Mouse (Mus musculus): Measurements from ENCODE around the gene Ensa.
A peak's percentile ranks its signal among the peaks of the same experiment; 100 is the strongest.
"Not testable (repeated sequence)": the region's sequence is repeated elsewhere in the genome, so short reads cannot be mapped to it uniquely, and the experiment has no call there.

Ensa gene

DNA sequence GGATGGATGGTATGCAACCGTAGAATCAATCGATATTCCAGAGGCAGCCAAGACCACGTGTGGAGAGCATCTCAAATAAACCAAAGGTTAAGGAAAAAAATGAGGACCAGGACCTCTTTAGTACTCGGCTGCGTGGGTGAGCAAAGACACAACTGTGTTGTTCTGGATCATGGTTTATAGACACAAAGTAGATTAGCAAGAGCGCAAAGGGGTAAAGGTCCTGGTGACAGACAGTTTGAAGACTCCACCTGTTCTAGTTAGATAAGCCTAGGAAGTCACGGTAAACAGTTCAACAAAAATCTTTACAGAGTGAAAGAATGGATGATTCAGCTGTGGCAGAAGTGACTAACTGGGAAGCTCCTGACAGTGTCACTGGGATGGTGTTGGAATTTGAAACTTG, 18.3 kb downstream of the Ensa start:
- DNase-seq (ENCODE audit: extremely low spot score, low spot score), result no peak

DNA sequence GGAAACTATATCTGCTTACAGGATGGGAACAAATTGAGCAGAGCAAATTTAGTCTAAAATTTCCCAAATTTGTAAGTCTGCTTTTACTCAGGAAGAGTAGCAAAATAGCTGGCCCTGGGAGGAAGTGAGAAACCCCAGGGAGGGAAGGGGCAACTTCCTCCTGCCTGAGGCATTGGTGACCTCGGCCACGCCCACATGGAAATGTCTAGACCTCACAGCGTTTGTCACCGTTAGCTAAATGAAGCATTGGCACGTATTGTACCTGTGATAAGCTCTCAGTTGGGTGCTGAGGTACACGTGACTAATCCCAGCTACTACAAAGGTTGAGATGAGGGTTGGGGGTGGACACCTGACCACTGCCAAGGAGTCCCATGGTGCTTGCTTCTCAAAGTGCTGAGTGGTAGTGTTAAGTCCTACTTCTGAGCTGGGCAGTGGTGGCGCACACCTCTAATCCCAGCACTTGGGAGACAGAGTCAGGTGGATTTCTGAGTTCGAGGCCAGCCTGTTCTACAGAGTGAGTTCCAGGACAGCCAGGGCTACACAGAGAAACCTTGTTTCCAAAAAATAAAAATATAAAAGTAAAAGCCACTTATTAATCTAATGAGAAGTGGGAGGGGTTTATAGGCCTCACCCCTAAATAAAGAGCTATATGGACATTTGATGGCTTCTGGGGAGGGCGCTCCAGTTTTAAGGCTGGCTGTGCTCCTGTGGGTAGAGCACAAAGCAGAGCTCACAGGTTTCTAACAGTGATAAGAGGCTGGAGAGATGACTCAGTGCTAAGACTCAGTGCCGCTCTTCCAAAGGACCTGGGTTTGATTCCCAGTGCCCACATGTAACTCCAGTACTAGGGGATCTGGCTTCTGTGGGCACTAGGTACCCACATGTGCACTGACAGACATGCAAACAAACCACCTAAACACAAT, 20.8 kb downstream of the Ensa start:
- no peak for DNase-seq (ENCODE audit: extremely low spot score, low spot score)

DNA sequence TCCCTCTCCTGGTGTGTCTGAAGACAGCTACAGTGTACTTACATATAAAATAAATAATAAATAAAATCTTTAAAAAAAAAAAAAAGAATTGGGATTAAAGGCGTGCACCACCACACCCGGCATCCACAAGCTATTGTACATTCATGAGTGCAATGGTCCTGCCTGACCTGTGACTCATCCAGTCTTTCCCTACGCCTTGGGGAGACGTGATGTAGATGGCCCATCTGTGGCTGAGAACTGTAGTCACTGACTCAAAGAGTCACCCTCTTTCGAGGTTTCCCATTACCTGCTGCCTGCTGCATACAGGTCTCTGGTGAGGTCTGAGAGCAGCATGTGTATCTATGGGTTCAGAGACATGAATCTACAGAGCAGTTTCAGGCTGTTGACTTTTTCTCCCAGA, 23.2 kb downstream of the Ensa start:
- DNase-seq (ENCODE audit: extremely low spot score, low spot score), result no peak

DNA sequence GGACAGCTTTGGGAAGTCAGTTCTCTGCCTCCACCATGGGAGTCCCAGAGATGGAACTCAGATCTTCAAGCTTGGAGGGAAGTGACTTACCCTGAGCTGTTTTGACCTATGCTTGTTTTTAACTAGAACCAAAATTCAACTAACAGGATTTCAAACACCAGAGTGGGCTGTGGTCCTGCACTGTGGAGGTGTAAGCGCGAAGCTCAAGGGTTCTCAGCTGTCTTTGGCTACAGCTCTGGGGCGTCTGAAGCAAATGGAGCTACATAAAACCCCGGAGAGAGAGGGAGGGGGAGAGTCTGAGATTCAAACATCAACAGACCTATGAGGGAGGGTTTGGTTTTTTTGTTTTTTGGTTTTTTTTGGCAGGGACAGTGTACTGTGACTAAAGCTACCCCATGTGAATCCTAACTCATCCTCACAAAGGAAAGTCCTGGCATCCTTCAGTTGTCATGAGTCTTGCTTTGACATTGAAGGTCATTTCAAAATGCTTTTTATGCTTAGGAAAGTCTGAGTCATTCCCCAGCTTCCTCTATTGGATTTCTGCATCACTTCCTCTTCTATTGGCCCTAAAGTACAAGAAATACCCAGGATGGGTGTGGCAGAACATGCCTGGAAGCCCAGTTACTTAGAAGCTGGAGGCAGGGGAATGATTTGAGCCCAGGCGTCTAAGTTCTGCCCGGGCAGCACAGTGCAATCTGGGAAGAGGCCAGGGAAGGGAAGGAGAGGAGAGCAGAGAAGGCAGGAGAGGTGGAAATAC, 25.7 kb downstream of the Ensa start:
- no peak for DNase-seq (ENCODE audit: extremely low spot score, low spot score)

DNA sequence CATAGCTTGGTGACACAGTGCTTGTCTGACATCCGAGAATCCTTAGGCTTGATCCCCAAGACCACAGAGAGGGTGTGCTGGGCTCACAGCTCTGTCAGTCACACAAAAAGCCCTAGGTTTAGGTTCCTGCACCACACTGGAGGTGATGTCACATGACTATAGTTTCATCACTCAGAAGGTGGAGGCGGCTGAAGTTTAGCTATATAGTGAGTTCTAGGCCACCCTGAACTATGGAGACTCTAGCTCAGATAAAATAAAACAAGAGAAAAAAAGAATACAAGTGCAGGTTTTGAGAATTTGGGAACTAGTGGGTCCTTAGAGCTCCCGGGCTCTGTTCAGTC, 26.2 kb downstream of the Ensa start:
- DNase-seq (ENCODE audit: extremely low spot score, low spot score), result no peak

DNA sequence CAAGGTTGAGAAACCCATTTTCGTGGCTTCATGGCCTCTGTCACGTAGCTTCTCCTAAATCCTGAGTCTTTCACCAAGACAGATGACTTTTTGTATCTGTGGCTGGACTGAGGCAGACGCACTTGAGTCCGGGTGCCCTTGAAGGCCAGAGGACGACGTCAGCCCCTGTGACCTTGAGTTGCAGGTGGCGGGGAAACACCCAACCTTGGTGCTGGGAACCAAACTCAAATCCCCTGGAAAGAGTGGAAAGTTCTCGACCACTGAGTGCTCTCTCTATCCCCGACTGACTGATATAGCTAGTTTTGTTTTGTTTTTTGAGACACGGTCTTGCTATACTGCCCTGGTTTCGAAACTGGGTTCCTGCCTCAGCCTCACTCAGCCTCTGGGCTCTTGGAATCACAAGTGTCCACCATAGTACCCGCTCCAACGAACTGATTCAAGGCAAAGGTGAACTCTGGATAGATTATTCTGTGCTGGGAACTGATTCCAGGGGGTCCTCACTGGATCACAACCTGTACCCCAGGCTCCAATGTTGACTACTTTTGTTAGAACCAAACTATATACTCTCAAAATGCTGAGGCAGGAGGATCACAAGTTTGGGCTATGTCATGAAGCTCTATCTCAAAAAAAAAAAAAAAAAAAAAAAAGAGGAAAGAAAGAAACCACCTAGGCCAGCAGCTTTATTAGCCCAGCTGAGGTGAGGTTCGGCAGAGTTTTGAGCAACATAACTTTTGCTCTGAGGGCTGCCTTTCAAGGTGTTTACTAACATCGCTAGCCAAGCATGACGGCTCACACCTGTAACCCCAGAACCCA, 26.8 kb downstream of the Ensa start:
- DNase-seq (ENCODE audit: extremely low spot score, low spot score), result no peak

DNA sequence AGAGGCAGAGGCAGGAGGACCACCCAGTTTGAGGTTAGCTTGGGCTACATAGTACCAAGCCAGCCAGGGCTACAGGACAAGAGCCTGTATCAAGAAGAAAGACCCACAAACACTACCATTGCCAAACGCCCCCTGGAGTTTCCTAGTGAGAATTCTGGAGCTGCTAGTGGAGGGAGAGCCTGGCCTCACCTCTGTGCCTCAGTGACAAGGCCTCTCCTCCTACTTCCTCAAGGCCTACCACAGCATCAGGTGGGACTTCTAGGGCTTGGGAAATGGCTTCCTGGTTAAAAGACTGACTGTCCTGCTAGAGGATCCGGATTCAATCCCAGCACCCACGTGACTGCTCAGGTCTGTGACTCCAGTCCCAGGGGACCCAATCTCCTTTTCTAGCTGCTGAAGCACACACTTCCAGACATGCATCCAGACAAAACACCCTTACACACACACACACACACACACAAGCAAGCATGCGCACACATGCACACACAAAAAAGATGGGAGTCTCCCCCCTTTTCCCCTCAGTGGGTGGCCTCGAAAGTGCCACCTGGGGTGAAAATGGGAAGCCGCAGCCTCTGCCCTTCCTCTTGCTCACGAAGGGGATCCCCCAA, 27.5 kb downstream of the Ensa start:
- no peak for DNase-seq (ENCODE audit: extremely low spot score, low spot score)

DNA sequence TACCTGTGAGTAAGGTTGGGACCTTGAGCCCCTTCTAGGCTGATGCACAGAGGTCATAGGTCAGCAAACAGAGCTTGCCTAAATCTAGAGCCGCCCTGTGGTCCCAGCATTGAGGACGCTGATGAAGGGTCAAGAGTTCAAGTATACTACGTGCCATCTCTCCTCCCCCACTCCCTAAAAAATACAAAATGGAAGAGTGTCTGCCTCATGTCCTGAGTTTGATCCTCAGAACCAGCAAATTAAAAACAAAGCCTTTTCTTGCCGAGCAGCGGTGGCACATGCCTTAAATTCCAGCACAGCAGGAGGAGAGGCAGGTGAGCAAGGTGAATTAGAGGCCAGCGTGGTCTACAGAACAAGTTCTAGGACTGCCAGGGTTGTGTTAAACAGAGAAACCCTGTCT, 28.1 kb downstream of the Ensa start:
- DNase-seq (ENCODE audit: extremely low spot score, low spot score), result no peak

DNA sequence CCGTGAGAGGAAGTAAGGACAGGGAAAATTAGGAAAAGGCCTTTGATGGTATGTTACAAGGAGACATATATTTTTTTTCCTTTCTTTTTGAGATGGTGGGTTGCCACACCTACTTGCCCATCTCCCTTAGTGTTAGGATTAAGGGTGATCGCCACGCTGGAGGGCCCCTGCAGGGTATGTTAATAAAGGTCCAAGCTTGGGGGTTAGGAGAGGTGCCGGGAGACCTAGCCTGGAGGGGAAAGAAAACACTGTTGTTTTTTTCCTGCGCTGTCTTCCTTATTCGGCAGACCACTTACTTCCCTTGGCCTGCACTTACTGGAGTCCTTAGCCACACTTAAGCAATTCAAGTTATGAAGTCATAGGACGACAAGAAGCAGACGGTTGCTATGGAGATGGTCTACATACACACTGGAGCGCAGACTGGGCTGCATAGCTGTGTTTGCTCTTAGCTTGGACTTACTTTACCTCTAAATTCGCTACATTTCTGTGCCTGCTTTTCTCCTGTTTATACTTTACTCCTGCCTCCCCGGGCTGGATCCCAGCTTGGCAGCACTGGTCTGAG, 28.8 kb downstream of the Ensa start:
- DNase-seq (ENCODE audit: extremely low spot score, low spot score), result no peak

DNA sequence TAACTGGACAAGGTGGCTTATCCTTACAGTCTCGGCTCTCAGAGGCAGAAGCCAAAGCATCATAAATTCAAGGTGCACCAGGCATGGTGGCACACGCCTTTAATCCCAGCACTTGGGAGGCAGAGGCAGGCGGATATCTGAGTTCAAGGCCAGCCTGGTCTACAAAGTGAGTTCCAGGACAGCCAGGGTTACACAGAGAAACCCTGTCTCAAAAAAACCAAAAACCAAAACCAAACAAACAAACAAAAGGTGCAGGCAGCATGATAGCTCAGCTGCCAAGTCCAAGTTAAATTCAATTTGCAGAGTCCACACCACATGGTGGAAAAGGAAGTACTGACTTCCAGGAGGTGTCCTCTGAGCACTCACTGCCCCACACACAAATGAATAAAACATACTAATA, 29.6 kb downstream of the Ensa start:
- DNase-seq (ENCODE audit: extremely low spot score, low spot score), result not testable (repeated sequence)

DNA sequence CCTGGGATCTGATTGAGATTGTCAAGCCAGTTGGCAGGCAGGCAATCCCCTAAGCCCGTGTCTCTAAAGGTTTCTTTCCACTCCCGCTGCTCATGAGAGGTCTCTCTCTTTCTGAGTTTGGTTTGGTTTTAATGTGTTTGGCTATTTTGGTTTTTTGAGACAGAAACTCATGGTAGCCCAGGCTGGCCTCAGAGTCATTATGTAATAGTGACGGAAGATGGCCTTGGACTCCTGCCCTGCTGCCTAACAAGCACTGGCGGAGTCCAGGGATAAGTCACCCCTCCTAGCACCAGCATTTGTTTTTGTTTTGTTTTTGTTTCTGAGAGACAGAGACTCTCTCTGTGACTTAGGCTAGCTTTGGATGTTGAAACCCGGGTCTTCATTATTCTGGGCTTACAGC, 30.6 kb downstream of the Ensa start:
- DNase-seq (ENCODE audit: extremely low spot score, low spot score), result no peak

DNA sequence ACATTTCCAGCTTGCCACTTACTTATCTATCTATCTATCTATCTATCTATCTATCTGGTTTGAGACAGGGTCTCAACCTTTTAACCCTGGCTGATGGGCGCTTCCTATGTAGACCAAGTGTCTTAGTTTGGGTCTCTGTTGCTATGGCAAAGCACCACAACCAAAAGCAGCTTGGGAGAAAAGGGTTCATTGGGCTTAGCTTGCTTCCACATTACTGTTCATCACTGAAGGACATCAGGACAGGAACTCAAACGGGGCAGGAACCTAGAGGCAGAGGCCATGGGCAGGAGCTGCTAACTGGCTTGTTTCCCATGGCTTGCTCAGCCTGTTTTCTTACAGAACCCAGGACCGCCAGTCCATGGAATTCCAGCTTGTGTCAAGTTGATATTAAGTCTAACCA, 32.3 kb downstream of the Ensa start:
- no peak for DNase-seq (ENCODE audit: extremely low spot score, low spot score)

DNA sequence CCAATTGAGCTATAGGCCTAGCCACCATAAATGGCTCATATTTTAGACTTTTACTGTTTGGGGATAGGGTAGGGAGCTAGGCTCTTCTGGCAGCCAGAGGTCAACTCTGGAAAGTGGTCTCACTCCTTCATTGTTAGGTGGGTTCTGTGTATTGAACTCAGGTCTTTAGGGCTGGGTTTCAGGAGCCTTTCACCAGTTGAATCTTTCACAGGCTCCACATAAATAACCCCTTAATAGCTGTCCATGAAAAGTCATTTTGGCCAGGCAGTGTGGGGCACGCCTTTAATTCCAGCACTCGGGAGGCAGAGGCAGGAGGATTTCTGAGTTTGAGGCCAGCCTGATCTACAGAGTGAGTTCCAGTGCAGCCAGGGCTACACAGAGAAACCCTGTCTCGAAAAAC, 32.9 kb downstream of the Ensa start:
- no peak for DNase-seq (ENCODE audit: extremely low spot score, low spot score)

DNA sequence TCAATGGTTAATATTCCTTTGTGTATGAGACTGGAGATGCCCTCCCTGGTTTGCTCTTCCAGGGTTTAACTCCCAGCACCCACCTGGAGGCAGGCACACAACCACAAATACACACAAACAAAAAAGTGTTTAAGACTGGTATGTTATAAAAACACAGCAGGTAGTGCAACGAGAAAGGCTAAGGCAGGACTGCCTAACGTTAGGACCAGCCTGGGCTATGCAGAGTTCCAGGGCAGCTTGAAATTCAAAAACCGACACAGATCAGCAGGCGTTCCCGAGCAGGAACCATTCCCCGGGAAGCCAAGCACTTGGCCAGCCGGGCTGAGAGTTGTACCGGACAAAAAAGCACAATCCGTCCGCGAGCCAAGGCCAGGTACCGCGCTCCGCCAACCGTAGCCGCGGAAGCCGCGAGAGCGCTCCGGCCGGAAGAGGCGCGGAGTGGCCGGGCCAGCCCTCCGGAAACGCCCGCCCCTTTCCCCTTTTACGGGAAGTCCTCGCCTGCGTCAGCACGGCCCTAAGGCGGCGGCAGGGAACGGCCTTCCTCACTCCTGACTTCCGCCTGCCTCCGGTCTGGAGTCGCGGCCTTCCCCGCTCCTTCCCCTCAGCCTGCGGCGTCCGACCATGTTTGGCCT, 33.6 kb downstream of the Ensa start, which contains the start of gene Mcl1:
TSS of gene Mcl1 (plus strand) at position 553 of the 632 bp plus-strand sequence.
- DNase-seq (ENCODE audit: extremely low spot score, low spot score), result peak; percentile 95

DNA sequence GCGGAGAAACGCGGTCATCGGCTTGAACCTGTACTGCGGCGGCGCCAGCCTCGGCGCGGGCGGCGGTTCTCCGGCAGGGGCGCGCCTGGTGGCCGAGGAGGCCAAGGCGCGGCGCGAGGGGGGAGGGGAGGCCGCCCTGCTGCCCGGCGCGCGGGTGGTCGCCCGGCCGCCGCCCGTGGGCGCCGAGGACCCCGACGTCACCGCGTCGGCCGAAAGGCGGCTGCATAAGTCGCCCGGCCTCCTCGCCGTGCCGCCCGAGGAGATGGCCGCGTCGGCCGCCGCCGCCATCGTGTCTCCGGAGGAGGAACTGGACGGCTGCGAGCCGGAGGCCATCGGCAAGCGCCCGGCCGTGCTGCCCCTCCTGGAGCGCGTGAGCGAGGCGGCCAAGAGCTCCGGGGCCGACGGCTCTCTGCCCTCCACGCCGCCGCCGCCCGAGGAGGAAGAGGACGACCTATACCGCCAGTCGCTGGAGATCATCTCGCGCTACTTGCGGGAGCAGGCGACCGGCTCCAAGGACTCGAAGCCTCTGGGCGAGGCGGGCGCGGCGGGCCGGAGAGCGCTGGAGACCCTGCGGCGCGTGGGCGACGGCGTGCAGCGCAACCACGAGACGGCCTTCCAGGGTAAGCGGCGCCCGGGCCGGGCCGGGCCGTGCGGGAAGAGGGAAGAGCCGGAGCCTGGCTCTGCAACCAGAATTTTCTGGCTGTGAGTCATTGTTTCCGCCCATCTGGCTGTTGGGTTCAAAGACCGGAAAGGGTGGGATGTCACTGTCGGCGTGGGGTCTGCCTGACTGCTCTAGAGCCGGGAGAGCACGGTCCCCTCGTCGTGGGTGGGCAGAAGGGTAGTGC, 34.3 kb downstream of the Ensa start:
- peak; percentile 81 for DNase-seq (ENCODE audit: extremely low spot score, low spot score)

DNA sequence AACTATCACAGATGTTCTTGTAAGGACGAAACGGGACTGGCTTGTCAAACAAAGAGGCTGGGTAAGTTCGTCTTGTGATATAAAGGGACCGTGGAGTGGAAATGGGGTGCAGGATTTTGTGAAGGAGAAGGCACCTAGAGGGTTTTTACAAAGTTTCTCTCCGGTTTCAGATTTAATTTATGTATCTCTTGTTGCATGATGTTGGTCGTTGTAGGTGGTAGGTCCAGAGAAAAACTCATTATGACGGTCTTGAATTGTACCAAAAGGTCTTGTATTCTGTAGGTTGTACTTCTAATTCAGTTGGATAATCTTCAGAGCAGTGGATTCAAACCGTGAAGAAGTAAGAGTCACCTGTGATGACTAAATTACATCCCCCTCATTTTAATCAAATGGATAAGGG, 35.2 kb downstream of the Ensa start:
- DNase-seq (ENCODE audit: extremely low spot score, low spot score), result no peak

DNA sequence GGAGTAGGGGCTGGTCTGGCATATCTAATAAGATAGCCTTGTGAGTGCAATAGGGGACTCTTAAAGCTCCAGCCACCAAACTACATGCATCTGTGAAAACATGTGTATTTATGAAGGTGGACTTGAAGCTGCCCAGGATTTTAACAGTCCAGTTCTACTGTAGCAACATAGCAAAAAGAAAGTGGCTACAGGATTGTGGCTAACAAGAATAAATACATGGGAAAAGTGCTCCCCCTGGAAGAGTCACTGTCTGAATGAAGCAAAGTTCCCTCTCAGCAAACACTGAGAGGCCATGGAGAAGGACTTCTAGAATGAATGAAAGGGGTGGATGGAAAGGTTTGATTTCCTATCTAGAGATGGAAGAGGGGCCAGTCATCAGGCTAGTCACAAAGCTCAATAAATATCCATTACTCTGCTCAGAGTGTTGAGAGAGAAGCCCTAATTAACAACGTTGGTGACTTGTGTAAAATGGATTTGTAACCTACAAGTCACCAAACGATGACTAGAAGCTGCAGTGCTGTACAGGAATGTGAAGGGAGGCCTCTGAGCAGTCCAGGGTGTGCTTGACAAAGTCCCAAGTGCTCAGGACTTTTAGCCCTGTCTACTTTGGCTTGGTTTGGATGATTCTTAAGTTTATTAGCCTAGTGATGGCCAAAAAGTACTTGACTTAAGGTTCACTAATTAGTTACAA, 36.1 kb downstream of the Ensa start:
- no peak for DNase-seq (ENCODE audit: extremely low spot score, low spot score)

DNA sequence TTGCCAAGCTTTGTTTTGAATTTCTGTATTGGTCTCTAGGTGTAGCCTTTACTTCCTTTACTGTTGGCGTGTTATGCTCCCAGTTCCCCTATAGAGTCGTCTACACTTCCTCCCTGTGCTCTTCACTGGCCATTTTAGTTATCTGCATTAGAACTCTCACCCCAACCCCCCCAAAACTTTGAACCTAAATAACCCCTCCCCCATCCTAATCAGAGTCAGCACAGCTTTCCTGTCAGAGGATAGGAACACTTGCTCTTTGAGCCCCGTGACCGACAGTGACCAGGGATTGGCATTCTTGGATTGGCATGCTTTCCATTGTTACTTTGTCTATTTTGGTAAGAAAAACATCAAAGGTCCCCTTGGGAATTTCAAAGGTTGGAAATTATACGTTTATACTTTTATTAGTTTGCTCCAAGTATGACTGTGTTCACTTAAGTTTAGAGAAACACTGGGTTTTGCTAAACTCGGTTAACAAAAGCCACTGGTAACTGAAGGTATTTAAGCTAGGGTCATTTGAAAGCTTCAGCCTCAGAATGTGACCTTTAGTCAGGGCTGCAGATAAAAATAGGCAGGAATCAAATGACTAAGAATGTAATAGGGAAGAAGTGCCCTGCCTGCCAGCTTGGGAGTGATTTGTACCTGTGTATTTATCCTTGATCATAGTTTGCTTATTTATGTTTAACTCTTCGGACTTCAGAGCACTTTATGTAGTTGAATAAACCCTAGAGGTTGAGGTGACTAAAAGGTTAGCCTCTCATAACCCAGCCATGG, 37.3 kb downstream of the Ensa start:
- DNase-seq (ENCODE audit: extremely low spot score, low spot score), result no peak
